Mouse (Mus musculus) kidney, adult 9 months (tissue): Measurements from ENCODE around the gene Cdipt.
A peak's percentile ranks its signal among the peaks of the same experiment; 100 is the strongest.

Experiments
- DNase-seq: peaks from one replicate; pipeline ENCODE4 v3.0.0; 2022

The Cdipt gene

GRCm38 (mm10) chr7:127013385-127013784 lies 37.7 kb downstream of the Cdipt start:
- no peak for DNase-seq

- DNase-seq = peak; percentile 89
These were observed 38.6 kb downstream of the Cdipt start, which contains the start of gene Mvp for GRCm38 (mm10) chr7:127014320-127014719. Mvp (minus strand) TSS chr7:127014621.

DNA sequence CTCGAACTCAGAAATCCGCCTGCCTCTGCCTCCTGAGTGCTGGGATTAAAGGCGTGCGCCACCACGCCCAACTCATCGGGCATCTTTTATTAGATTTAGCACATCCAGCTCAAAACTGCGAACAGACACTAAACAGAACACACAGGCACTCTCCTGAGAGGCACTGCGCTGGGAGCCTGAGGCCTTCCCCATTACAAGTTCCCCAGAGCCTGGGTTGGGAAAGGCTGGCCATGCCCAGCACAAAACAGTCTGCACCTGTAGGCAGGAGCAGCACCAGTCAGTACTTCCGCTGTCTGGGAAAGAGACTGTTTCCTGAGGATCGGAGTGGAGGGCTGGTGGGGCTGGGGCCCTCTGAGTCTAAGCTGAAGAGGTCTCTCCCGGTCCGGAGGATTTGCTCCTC lies 39.3 kb downstream of the Cdipt start:
- no peak for DNase-seq

DNA sequence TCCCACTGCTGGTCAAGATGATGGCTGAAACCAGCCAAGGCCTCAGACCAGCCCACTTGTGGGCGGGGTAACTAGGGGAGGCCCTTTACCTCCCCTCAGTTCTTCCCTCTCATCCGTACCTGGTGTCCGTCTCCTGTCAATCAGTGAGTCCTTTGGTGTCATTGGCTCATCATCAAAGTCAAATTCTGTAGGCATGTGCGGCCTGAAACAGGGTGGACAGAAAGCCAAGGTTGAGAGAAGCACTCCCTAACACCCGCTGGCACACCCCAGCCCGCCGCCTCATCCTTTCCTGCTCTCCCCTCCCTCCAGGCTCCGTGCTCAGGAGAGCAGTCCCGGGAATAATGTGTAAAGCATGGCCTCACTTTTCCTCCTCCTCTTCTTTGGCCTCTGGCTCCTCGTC lies 40.4 kb downstream of the Cdipt start:
- DNase-seq = peak; percentile 84

DNA sequence TGATC lies 40.6 kb downstream of the Cdipt start, which contains the start of gene Pagr1b:
Pagr1b (minus strand) TSS at position 4 of the 5 bp plus-strand sequence.
- no peak for DNase-seq

GRCm38 (mm10) chr7:127016486-127016938 lies 40.8 kb downstream of the Cdipt start:
- DNase-seq = peak; percentile 77

DNA sequence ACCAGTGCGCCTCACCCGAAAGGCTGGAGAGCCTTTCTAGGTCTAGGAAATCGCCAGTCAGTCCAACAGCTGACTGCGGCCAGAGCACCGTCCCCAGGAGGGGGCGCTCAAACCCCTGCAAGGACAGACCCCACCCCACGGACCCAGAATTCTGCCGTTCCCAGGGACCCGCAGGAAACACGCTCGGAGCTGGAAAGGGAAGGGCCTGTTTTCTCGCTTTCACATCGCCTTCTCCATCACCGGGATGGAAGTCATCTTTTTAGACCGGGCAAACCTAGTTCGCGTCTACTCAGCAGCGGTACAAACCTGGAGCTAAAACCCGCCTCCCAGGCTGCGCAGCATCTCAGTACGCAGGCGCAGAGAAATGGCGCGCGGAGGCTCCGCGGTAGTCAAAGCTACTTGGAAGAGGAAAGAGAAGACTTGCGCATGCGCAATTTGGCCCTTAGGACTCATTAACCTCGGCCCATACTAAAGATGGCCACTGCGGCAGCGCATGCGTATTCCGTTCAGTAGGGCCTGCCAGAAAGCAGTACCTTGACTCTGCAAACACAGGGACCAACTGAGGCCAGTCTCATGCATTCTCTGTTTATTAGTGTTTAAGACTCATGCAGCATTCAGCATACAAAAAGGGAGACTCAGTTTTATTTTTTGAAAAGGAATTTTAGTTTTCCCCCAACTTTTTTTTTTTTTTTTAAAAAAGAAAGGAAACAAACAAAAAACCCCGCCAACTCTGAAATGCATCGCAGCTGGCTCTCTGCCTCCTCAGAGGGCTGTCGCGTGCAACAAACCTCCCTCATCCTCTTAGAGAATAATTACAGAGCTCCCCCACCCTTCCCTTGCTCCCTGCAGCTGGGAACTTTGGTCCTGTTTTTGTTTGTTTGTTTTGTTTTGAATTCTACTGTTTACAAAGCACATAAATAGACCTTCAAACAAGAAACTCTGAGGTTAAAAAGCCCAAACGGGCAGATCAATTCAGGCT lies 41.5 kb downstream of the Cdipt start, which contains the start of gene Pagr1a:
Pagr1a (minus strand) TSS at position 382 of the 979 bp plus-strand sequence.
- peak; percentile 99 for DNase-seq

DNA sequence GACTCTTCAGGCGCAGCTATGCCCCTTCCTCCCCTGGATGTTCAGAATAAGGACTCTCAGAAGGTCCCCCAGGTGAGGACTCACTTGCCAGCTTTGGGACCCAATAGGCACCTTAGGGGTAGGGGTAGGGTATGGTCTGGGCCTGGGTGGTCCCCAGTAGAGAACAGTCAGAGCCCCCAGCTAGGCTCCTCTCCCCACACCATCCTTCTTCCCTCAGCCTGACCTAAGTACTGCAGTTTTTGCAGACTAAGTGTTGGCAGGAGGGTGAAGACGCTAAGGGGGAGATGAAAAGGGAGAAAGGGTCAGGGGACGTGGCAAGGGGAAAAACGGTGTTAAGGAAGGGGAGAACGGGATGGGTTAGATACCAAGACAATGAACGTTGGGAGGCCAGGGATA lies 42.2 kb downstream of the Cdipt start:
- no peak for DNase-seq

GRCm38 (mm10) chr7:127018416-127019305 lies 42.9 kb downstream of the Cdipt start:
- DNase-seq = no peak

GRCm38 (mm10) chr7:127019306-127019960 lies 43.7 kb downstream of the Cdipt start:
- DNase-seq = no peak

- DNase-seq = no peak
These were observed 44.3 kb downstream of the Cdipt start for GRCm38 (mm10) chr7:127020031-127020430.

DNA sequence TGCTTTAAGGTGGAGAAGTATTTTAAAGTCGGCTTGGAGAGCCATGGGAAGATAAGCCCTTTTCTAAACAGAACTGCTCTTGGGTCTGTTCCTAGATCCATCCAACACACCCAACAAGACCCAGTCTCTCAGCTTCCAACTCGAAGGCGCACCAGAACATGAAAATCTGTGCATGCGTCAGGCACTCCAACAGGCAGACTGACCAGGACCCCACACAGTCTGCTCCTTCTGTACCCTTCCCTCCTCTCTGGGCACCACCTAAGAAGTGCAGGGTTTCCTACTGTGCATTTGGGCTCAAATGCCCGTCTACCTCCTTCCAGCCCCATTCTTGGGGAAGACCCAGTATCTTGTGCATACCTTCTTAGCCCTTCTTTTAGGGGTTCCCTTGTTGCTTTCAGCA lies 44.8 kb downstream of the Cdipt start:
- DNase-seq = no peak

- peak; percentile 31 for DNase-seq
These were observed 45.3 kb downstream of the Cdipt start, which contains the start of the genes Gm42742 and Prrt2 for GRCm38 (mm10) chr7:127020901-127021562. Gm42742 (minus strand) TSS chr7:127021097. Prrt2 (minus strand) TSS chr7:127021211.

- DNase-seq = no peak
These were observed 46.1 kb downstream of the Cdipt start for GRCm38 (mm10) chr7:127021563-127022527.

- DNase-seq = no peak
These were observed 47.0 kb downstream of the Cdipt start for GRCm38 (mm10) chr7:127022528-127023271.

- DNase-seq = no peak
These were observed 47.6 kb downstream of the Cdipt start for GRCm38 (mm10) chr7:127023272-127023691.

- no peak for DNase-seq
These were observed 48.4 kb downstream of the Cdipt start for GRCm38 (mm10) chr7:127023896-127024690.

GRCm38 (mm10) chr7:127024755-127025555 lies 49.2 kb downstream of the Cdipt start:
- DNase-seq = peak; percentile 89
